Mouse (Mus musculus) central nervous system, embryonic 18 days (tissue): ENCODE data around the gene Stau1. TPM values are rescaled to one million over a fixed set of nuclear protein-coding genes. Genes with fewer than 3 reads are reported as not detected.

ENCODE experiments used
- polyA plus RNA-seq: library from polyadenylated mRNA; depleted of rRNA; stranded (reverse); fragments of >200 nt; gene quantifications from 2 replicates; pipeline ENCODE4 v1.2.3, GENCODE M21; 2012; rRNA removed

Gene Stau1
- 63.2 and 70.0 TPM in 2 replicates for polyA plus RNA-seq

DNA sequence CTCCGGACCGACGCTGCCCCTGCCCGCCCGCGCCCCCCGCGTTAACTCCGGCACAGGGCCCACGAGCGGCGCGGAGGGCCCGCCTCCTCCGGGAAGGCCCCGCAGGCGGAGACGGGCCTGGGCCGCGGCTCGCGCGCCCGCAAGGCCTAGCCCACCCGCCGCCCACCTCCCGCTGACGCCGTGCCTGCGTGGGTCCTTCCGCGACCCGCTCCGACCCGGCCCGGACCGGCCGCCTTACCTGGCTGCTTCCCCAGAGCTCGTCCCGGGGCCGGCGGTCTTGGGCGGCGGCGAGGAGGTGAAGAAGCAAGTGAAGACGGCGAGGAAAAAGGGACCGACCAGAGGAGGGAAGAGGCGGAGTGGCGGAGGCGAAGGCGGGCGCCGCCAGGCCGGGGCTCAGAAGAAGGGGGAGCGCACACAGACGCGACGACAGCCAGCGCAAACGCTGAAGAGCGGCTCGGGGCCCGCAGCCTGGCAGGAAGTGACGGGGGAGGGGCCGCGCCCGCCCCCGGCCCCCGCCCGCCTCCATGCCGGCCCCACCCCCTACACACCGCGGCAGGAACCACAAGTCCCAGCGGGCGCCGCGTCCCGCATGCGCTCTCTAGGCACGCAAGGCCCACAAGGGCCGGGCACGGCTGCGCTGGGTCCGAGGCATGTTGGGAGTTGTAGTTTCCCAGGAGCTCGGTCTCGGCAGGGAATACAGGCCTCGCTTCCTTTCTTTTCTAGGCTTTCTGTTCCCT, at the start of gene Stau1:
Gene Stau1 (minus strand): TSS at position 504 of the 737 bp plus-strand sequence.

DNA sequence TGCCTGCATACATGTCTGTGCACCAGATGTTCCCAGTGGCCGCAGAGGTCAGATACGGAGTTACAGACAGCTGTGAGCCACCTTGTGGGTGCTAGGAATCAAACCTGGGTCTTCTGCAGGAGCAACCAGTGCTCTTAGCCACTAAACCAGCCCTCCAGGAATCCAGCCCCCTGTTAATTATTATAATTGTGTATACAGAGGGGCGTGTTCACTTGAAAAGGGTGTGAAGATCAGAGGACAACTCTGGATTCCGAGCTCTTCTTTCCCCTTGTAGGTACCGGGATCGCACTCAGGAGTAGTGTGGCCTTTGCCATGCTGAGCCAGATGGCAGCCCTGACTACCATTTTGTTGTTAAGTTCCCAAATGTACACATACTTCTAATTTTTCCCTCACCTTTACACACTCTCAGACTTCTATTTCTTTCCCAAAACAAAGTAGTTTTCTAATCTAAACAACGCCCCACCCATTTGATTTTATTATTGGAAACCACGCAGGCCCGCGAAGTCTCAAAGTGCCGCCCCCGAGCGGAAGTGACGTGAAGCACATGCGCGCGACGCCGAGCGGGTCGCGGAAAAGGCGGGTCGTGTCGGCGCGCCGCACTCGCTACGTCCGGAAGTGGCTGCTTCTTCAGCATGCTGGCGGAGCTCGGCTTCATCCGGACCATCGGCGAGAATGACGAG, 18.7 kb upstream of the Stau1 start, which contains the start of gene Ddx27:
Gene Ddx27 (plus strand): TSS at position 492 of the 680 bp plus-strand sequence.

GRCm38 (mm10) chr2:166905711-166906522, 90.2 kb downstream of the Stau1 start, which contains the start of gene Cse1l:
TSS of gene Cse1l (plus strand) at chr2:166906040.

Other genes with a start within 250 kb of the Stau1 start
- 10.3 and 11.1 TPM in 2 replicates for gene Trp53rkb, start 203.8 kb downstream of the Stau1 start, polyA plus RNA-seq
- 12.0 and 12.1 TPM in 2 replicates for gene Arfgef2, start 190.7 kb downstream of the Stau1 start, polyA plus RNA-seq
- 66.2 and 70.1 TPM in 2 replicates for gene Cse1l, start 90.3 kb downstream of the Stau1 start, polyA plus RNA-seq
- 37.6 and 37.8 TPM in 2 replicates for gene Ddx27, start 18.9 kb upstream of the Stau1 start, polyA plus RNA-seq
- 11.9 and 12.9 TPM in 2 replicates for gene Znfx1, start 66.7 kb upstream of the Stau1 start, polyA plus RNA-seq
- gene Kcnb1, start 193.9 kb upstream of the Stau1 start, polyA plus RNA-seq = 8.2 and 9.4 TPM in 2 replicates
- 3.5 and 4.7 TPM in 2 replicates for gene Ptgis, start 244.3 kb upstream of the Stau1 start, polyA plus RNA-seq